Mouse (Mus musculus) thymus, adult 18-20 months (tissue): ENCODE data around the gene Dnajc16.
"Not testable (repeated sequence)": the region's sequence is repeated elsewhere in the genome, so short reads cannot be mapped to it uniquely, and the experiment has no call there.

Experiments used
- DNase-seq, 2 experiments: peaks; one replicate each; pipeline ENCODE4 v3.0.0; 2022; ENCODE audit warnings: mixed read lengths in 2 of 2

The Dnajc16 gene

GRCm38 (mm10) chr4:141794152-141794535, 3.4 kb upstream of the Dnajc16 start:
- DNase-seq, result no peak

GRCm38 (mm10) chr4:141793282-141794151, 2.8 kb upstream of the Dnajc16 start, which contains the start of gene Casp9:
Gene Casp9 (plus strand): TSS chr4:141793612.
- DNase-seq, result peak; percentile 94

- DNase-seq, result peak in 1 of 2 experiments; percentile 3
Observed at GRCm38 (mm10) chr4:141792554-141793281, 2.0 kb upstream of the Dnajc16 start.

DNA sequence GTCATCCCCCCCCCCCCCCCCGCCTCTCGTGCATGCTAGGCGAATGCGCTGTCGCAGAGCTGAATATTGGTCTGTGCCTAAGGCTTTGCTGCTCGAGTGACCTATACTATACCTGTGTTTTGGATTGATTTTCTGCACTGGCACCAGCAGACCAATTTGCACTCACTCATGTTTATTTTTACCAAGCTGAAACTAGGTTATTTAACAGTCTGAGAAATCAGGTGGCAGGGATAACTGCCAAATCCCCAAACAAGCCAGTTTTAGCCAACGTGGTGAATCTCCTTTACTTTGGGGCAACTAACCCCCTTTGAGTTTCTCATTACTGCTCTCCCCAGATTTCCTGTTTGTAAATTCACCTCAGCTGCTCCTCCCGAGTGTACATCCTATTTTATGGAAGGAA, 1.2 kb upstream of the Dnajc16 start:
- DNase-seq, result no peak

DNA sequence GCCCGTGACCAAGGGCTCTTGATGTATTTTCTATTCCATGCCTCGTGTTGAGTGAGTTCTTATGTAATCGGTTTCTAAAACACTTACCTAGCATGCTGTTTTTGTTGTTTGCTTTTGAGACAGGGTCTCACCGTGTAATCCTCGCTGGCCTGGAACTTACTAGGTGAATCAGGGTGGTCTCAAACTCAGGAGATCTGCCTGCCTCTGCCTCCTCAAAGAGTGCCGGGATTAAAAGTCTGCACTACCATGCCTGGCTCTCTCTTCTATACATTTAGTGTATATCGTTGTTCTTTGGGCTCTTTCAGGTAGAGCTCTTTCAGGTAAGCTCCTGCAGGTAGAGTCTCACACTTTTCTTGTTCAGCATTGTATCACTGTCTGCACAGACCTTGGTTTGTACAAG, 755 bp upstream of the Dnajc16 start:
- DNase-seq, result no peak

DNA sequence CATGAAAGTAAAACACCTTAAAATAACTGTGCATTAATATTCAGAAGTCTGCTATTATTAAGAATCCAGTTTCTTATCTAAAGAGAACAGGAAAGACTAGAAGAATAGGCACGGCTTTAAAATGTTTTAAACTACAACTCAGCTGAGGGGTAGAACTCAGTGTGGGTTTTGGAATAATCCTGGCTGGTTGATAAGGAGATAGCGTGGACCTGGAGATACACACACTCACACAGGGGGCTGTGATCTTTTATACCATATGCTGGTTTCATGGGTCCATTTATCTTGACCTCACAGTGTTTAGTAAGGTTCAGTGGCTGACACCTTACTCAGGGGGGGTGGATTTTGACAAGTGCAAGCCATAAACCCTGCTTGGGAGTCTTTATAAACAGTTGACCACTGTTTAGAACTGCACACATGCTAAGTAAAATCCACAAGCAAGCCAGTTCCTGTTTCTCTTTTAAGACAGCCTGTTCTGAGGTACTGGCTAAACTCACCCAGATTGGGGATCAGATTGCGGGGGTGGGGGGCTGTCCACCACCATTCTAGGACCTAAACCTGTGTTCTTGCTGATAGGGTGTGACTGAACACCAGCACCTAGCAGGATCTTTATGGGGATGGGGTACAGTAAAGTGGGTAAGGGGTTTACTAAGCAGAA, 1.0 kb downstream of the Dnajc16 start:
- DNase-seq, result no peak

DNA sequence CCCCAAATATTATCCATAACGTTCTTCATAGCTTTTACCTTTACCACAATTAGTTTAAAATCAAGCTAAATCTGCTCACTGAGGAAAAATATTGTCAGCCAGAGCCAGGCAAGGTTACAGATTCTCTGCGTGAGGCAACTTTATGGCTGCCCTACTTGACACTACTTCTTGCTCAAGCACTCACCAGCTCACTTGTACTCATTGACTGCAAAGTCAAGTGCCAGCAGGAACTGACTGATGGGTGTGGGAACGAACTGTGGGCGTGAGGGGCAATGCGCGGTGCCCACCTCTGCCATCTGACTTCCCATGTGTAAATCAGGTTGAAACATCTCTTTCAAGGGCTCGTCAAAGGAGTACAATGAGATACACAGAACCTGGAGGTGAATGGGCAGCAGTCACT, 3.3 kb downstream of the Dnajc16 start:
- no peak for DNase-seq

GRCm38 (mm10) chr4:141787046-141787445, 3.7 kb downstream of the Dnajc16 start:
- DNase-seq, result no peak

- DNase-seq, result no peak
Observed at GRCm38 (mm10) chr4:141786141-141786540, 4.6 kb downstream of the Dnajc16 start.

GRCm38 (mm10) chr4:141784835-141785234, 5.9 kb downstream of the Dnajc16 start:
- no peak for DNase-seq

GRCm38 (mm10) chr4:141781201-141781985, 9.3 kb downstream of the Dnajc16 start:
- DNase-seq, result no peak

DNA sequence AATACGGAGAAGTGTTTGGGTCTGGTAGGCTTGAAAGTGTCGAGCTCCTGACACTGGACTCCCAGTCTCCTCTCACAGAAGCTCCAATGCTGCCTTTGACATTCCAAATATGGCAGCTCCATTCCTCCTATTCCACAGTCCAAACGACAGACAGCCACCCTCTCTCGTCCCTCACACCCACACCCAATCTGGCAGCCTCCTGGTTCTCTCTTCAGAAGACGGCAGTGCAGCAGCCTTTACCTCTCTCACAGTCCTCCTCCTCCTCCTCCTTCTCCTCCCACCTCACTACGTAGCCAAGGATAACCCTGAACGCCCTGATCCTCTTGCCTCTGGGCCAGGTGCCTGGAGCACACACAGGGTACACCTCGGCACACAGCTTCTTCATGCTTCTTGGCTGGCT, 10.9 kb downstream of the Dnajc16 start:
- DNase-seq, result no peak

GRCm38 (mm10) chr4:141773019-141773418, 17.7 kb downstream of the Dnajc16 start:
- DNase-seq, result not testable (repeated sequence)

- no peak for DNase-seq
Observed at GRCm38 (mm10) chr4:141771823-141772222, 18.9 kb downstream of the Dnajc16 start.

- no peak for DNase-seq
Observed at GRCm38 (mm10) chr4:141769501-141770160, 21.1 kb downstream of the Dnajc16 start.

GRCm38 (mm10) chr4:141767353-141768036, 23.2 kb downstream of the Dnajc16 start:
- DNase-seq, result no peak

DNA sequence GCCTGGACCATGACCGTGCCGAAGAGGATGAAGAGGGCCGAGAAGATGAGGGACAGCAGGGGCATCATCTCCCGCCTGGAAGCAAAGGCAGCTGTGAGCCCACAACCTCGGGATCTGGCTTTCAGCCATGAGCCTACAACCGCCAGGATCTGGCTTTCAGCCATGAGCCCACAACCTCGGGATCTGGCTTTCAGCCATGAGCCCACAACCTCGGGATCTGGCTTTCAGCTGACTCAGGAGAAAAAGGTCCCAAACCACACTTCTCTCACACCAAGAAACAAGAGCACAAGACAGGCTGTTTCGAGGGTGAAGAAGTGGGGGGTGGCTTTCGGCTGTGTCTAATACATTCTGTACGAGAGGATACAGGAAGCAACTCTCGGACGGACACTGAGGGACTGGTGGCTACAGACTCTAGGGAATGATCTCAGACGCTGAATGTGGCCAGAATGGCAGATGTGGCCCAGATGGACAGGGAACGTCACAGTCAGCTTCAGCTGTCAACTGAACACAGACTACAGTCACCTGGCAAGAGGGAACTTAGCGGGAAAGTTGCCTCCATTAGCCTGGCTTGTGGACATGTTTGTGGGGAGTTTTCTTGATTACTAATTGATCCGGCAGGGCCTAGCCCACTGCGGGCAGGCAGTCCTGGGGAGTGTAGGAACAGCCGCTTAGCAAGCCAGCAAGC, 23.9 kb downstream of the Dnajc16 start:
- DNase-seq, result no peak

- DNase-seq, result no peak
Observed at GRCm38 (mm10) chr4:141766316-141766667, 24.4 kb downstream of the Dnajc16 start.

GRCm38 (mm10) chr4:141765008-141765407, 25.7 kb downstream of the Dnajc16 start:
- no peak for DNase-seq

DNA sequence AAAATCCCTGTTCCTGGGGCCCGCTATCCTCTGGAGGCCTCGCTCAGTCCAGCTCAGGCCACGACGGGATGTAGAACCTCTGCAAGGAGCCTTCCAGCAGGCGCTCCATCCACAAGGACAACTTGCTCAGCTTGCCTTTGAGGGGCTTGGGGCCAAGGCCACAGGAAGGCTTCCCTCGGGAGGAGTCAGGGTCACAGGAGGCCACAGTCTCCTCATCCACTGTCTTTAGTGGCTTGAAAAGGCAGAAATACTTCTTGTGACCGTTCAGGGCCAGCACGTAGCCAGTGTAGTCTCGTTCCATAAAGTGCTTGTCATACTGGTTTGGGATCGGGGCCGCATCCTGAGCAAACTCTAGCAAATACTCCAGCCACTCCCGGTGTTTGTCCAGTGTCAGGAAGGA, 27.3 kb downstream of the Dnajc16 start:
- DNase-seq, result no peak

GRCm38 (mm10) chr4:141762102-141762598, 28.6 kb downstream of the Dnajc16 start:
- no peak for DNase-seq
